Mouse (Mus musculus) C2C12 (cell line): Measurements from ENCODE around the gene Map2k2.

Source experiments
- CEBPB ChIP-seq: IDR thresholded peaks from one replicate; pipeline ENCODE4 v1.6.1; 2011; ENCODE audit warnings: low read depth, mild to moderate bottlenecking, control low read depth, moderate library complexity
- CTCF ChIP-seq: IDR thresholded peaks from one replicate; pipeline ENCODE4 v1.5.1; 2011; ENCODE audit not compliant: control insufficient read depth, insufficient read depth, insufficient read length
- FOSL1 ChIP-seq: IDR thresholded peaks from one replicate; pipeline ENCODE4 v1.8.0; 2011; ENCODE audit warnings: mild to moderate bottlenecking, low read length; ENCODE audit not compliant: poor library complexity, insufficient read depth, severe bottlenecking
- MAX ChIP-seq: IDR thresholded peaks from one replicate; pipeline ENCODE4 v1.6.1; 2011; ENCODE audit warnings: mild to moderate bottlenecking, control low read depth
- MYOD1 ChIP-seq: IDR thresholded peaks from one replicate; pipeline ENCODE4 v1.6.1; 2011; ENCODE audit warnings: low read depth; ENCODE audit not compliant: control insufficient read depth, insufficient read length
- MYOG ChIP-seq: IDR thresholded peaks from one replicate; pipeline ENCODE4 v1.6.1; 2011; ENCODE audit not compliant: control insufficient read depth, insufficient read length; ENCODE audit errors: extremely low read depth
- USF1 ChIP-seq: IDR thresholded peaks from one replicate; pipeline ENCODE4 v1.6.1; 2011; ENCODE audit warnings: low read depth, mild to moderate bottlenecking, control low read depth, moderate library complexity

DNA sequence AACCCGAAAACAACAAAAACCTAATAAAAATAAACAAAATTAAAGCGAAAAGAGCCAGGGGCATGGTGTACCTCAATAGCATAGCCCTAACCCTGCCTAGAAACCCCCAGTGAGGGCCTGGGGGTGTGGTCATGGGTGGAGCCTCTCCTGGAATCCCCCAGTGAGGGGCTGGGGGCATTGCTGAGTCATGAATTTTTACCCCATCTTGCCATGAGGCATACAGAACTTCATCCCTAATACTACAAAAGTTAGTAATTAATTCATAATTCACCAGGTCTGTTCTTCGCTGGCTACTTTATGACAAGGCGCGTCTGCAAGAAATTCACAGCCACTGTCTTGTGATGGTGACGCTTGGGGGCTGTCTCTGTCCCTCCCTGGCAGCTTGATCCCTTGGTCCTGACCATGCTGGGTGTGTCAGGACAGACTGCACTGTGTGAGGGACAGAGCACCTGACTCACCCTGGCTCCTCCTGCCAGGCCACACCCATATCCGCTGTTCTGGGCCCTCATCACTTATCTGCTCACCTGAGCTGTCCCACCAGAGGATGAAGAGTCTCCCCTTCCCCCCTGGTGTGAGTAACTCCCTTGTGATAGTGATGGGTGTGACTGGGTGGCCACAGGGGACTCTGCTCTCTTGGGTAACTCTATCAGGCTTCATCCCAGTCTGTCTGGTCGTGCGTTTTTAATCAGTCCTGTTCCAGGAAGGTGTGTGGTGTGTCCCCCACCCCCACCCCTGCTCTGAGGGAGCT is 10.6 kb upstream of the Map2k2 start:
- TF ChIP-seq CTCF (no peak), USF1 (no peak), CEBPB (no peak), MAX (no peak), MYOG (no peak), MYOD1 (no peak), FOSL1 (no peak)
